Mouse (Mus musculus) small intestine, adult 2 months (tissue): ENCODE data around the gene Syne4.

Source experiments
- CTCF ChIP-seq: fragments of 200-500 bp; IDR thresholded peaks from 2 replicates; pipeline ENCODE4 v1.5.1; 2012; ENCODE audit warnings: low read depth, mild to moderate bottlenecking, control low read depth, inconsistent platforms, low read length, moderate library complexity, mixed read lengths; ENCODE audit not compliant: insufficient replicate concordance, insufficient read length; ENCODE audit errors: extremely low read depth
- POLR2A ChIP-seq: fragments of 200-500 bp; IDR thresholded peaks from 2 replicates; pipeline ENCODE4 v1.6.1; 2012; ENCODE audit warnings: low read depth, mild to moderate bottlenecking, control low read depth, inconsistent platforms, low read length, moderate library complexity

GRCm38 (mm10) chr7:30274383-30274782, 40.2 kb upstream of the Syne4 start:
- TF ChIP-seq POLR2A: no peak
- TF ChIP-seq CTCF: no peak
